Comparison of ENCODE assay signal across 20 mouse cellular contexts in the genomic region with DNA sequence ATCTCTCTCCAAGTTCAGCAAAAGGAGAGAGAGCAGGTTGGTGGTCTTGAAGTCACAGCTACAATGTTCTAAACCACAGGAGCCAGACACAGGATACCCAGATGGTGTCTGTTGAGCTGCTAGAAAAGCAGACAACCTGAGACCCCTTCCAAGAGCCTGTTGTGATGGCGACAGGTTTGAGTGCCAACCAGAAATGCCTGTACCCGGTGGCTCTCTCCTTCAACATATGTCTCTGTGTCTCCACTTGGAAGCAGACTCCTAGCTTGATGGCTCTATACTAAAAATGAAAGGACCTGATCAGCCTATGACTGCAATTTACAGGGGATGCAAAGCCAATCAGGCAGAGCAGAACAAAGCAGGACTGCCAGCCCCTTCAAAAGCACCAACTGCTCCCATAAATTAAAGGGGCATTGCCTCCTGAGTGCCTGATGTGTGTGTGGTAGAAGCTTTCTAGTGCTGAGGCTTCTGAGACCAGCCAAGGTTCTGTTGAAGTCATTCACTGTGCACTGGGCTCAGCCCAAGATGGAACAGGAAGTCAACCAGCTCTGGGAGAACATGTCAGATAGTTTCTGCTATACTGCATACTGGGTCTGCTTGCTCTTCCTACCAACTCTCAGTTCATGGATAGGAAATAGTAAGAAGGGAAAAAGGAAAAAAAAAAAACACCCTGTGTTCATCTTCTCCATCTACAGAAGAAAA. TPM values are rescaled to one million over a fixed set of nuclear protein-coding genes. Genes with fewer than 3 reads are reported as not detected.
DNase-seq lines count a peak whose midpoint lies in the region; ATAC-seq and TF ChIP-seq lines count a peak whose summit lies in the region.
"Had no signal": no experiment of that assay in that cellular context is flagged by ENCODE, and none has a peak within 500 bp of the region (broad histone marks: within the 10 kb centered on the region; RNA-seq: fewer than 3 reads in every experiment).

No protein-coding gene starts in this region.

- no peak overlapping the region for H3K4me2 ChIP-seq in intestine, embryonic 14.5 days (ENCODE audit: low read length)
- H3K4me2 ChIP-seq in intestine, embryonic 16.5 days (ENCODE audit: low read depth, low read length) = no peak overlapping the region
- H3K4me2 ChIP-seq: midbrain, embryonic 11.5 days had no signal

- no peak overlapping the region for H3K4me3 ChIP-seq in gastrocnemius, adult 2 months
- H3K4me3 ChIP-seq in intestine, embryonic 14.5 days (ENCODE audit: low read depth, low read length) = no peak overlapping the region
- no peak overlapping the region for H3K4me3 ChIP-seq in intestine, embryonic 16.5 days (ENCODE audit: low read length)

- H3K4me1 ChIP-seq in intestine, embryonic 14.5 days (replicated peaks; ENCODE audit: control insufficient read depth, insufficient read depth, low read length) = no peaks in the 10 kb centered on the region
- no peaks in the 10 kb centered on the region for H3K4me1 ChIP-seq in intestine, embryonic 16.5 days (ENCODE audit: control insufficient read depth, insufficient read depth, low read length)

- 92% methylated on average over 2 of the region's 2 CpGs for WGBS in intestine, embryonic 14.5 days
- WGBS in intestine, embryonic 16.5 days = 62% methylated on average over 2 of the region's 2 CpGs

- no peak for TF ChIP-seq CTCF in gastrocnemius, adult 2 months (IDR thresholded peaks at IDR 0.05)
- TF ChIP-seq CTCF in brain, embryonic 14.5 days (IDR thresholded peaks at IDR 0.05; ENCODE audit: borderline replicate concordance, extremely low read depth, insufficient read depth, insufficient read length) = no peak

- H3K9ac ChIP-seq in intestine, embryonic 14.5 days (ENCODE audit: low read length) = no peak overlapping the region
- no peak overlapping the region for H3K9ac ChIP-seq in intestine, embryonic 16.5 days (ENCODE audit: low read depth, low read length)
- H3K9ac ChIP-seq: liver, postnatal 0 days had no signal

- H3K9me3 ChIP-seq in intestine, embryonic 14.5 days (ENCODE audit: control insufficient read depth, low read length) = no peaks in the 10 kb centered on the region
- no peaks in the 10 kb centered on the region for H3K9me3 ChIP-seq in intestine, embryonic 16.5 days (ENCODE audit: control insufficient read depth, low read length)

- no peak for ATAC-seq in intestine, embryonic 14.5 days (replicated peaks; ENCODE audit: low FRiP score, low TSS enrichment, low read depth)
- ATAC-seq in intestine, embryonic 16.5 days = no peak
- ATAC-seq: activated CD4-positive, CD25-positive, alpha-beta regulatory T cell, adult 4 months; liver, postnatal 0 days had no signal

- DNase-seq in cerebellum, postnatal 10 days = peak; percentile 77 to 80
- no peak for DNase-seq in cerebellum, adult 11-12 months
- DNase-seq in gastrocnemius, adult 2 months = no peak
- DNase-seq in gastrocnemius, adult 18-20 months (ENCODE audit: low spot score) = no peak
- peak; percentile 38 for DNase-seq in intestine, embryonic 14.5 days (ENCODE audit: low spot score)
- DNase-seq in brain, embryonic 14.5 days (ENCODE audit: low read depth) = peak; percentile 76
- no peak for DNase-seq in retina, embryonic 14.5 days (ENCODE audit: low spot score)
- DNase-seq: adrenal gland, adult 8-10 months; cerebellum, adult 9-11 months; gastrocnemius, postnatal 14 days; kidney, adult 2 months; liver, postnatal 0 days; lung, postnatal 14 days; right cerebral cortex, postnatal 14 days; spleen, adult 18-20 months had no signal

- H3K36me3 ChIP-seq in intestine, embryonic 14.5 days (ENCODE audit: control insufficient read depth, insufficient read depth, low read length) = no peaks in the 10 kb centered on the region
- no peaks in the 10 kb centered on the region for H3K36me3 ChIP-seq in intestine, embryonic 16.5 days (ENCODE audit: control insufficient read depth, insufficient read depth, low read length)

- no peak for TF ChIP-seq POLR2A in brain, embryonic 14.5 days (IDR thresholded peaks at IDR 0.05; ENCODE audit: borderline replicate concordance, extremely low read depth, insufficient read depth, insufficient read length, poor library complexity, severe bottlenecking)

- intact Hi-C loops in gastrocnemius, adult 2 months (cut with DNase I) = no loop called here

- peak overlapping the region; percentile 77 for H3K27ac ChIP-seq in gastrocnemius, adult 2 months
- no peak overlapping the region for H3K27ac ChIP-seq in intestine, embryonic 14.5 days (ENCODE audit: low read depth)
- no peak overlapping the region for H3K27ac ChIP-seq in intestine, embryonic 16.5 days (ENCODE audit: low read length)
- H3K27ac ChIP-seq: kidney, postnatal 0 days had no signal

- no peaks in the 10 kb centered on the region for H3K27me3 ChIP-seq in intestine, embryonic 14.5 days (replicated peaks; ENCODE audit: control insufficient read depth, insufficient read depth, low read length)
- no peaks in the 10 kb centered on the region for H3K27me3 ChIP-seq in intestine, embryonic 16.5 days (replicated peaks; ENCODE audit: control insufficient read depth, insufficient read depth, low read length)

RNA-seq across cellular contexts. Expression of a gene that starts 37.2 kb away (rescaled TPM):
- 10 to 100 TPM; 55.4 to 64.8 TPM for total RNA-seq in gastrocnemius, adult 2 months (2021)
- total RNA-seq in gastrocnemius, adult 18-20 months (2021) = 10 to 100 TPM; 59.2 to 63.1 TPM
- 2.3 and 2.8 TPM in 2 replicates for polyA plus RNA-seq in intestine, embryonic 14.5 days (2014; fragmentation: Nextera tagmentation; extraction: Ambion mirVana)
- polyA plus RNA-seq in intestine, embryonic 16.5 days (2015; fragmentation: Nextera tagmentation; extraction: Ambion mirVana) = 0.64 and 0.66 TPM in 2 replicates
- polyA plus RNA-seq in brain, embryonic 14.5 days (2012; rRNA removed) = 5.4 and 11.8 TPM in 2 replicates
- total RNA-seq: megakaryocyte progenitor cell, adult 5-6 weeks had no signal

Comparison
In these comparisons a context has a peak if more than half of its experiments do, and no peak if none do; other contexts are left out.
1. DNase-seq: peak in cerebellum, postnatal 10 days (2 of 2), intestine, embryonic 14.5 days (single experiment) and brain, embryonic 14.5 days (single experiment); none in cerebellum, adult 11-12 months (single experiment), gastrocnemius, adult 2 months (single experiment), gastrocnemius, adult 18-20 months (single experiment) and retina, embryonic 14.5 days (single experiment).